Mouse (Mus musculus): ENCODE data around the gene Wfdc2. TPM values are rescaled to one million over a fixed set of nuclear protein-coding genes. Genes with fewer than 3 reads are reported as not detected.
"Not testable (repeated sequence)": the region's sequence is repeated elsewhere in the genome, so short reads cannot be mapped to it uniquely, and the experiment has no call there.

Wfdc2 gene
- polyA plus RNA-seq, 1 experiment = 0.76 TPM

DNA sequence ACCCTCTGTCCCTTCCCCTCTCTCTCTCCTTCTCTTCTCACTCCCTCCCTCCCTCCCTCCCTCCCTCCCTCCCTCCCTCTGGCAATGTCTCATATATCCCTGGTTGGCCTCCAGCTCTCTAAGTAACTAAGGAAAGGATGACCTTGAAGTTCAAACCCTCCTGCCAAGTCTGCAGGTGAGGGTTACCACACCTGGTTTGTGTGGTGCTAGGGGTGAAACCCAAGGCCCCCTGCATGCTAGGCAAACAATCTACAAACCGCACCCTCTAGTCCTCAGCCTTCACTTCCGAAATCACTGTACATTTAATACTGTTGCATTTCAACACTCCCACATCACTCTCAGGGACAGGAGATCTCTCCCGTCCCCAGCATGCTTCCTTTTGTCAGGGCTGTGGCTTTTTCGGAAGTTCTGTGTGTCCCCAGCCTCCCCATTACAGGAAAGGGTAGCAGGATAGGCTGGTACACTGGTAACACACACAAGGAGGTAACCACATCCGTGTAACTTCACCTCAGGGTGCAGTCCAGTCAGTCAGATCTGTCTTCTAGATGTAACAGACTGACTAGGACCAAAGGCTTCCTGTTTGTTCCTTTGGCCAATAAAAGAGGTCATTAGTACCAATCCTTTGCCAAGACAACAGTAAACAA is 17.6 kb upstream of the Wfdc2 start:
- DNase-seq (ENCODE audit: extremely low spot score in 1 of 2, low spot score in 1 of 2) = no peak

DNA sequence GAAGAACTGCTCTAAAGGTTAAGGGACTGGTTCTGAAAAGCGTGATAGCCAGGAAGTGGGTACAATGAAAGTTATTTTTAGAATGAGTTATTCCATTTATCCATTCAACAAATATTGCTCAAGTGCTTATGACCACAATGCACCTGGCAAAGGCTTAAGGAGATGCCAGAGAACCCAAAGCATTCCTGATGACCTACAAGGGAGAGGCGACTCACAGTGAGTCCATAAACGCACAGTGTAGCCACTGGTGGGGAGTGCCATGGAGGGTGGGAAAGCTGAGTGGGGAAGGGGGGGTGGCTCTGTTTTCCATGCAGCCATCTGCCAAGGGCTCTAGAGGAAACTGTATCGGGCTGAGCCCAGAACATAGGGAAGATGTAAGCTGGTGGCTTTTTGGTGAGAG is 12.9 kb upstream of the Wfdc2 start:
- no peak for DNase-seq (ENCODE audit: extremely low spot score in 1 of 2, low spot score in 1 of 2)

- DNase-seq (ENCODE audit: extremely low spot score in 1 of 2, low spot score in 1 of 2) = peak; percentile 22 to 51
Measured at GRCm38 (mm10) chr2:164549963-164550894, 12.0 kb upstream of the Wfdc2 start.

DNA sequence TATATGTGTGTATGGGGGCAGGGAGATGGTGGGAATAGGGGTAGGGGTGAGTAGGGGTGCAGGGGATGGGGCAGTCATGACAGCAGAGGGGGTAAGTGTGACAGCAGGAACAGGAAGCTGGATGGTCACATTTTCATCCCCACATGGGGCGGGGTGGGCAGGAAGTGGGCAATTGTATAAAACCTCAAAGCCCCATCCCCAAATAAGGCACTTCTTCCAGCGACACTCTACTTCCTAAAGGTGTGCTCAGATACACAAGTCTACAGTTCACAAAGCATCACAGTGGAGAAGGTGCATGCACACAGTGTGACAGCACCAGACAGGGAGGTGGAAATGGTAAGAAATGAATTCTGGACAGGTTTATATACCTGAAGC is 11.3 kb upstream of the Wfdc2 start:
- DNase-seq (ENCODE audit: extremely low spot score in 1 of 2, low spot score in 1 of 2) = no peak

DNA sequence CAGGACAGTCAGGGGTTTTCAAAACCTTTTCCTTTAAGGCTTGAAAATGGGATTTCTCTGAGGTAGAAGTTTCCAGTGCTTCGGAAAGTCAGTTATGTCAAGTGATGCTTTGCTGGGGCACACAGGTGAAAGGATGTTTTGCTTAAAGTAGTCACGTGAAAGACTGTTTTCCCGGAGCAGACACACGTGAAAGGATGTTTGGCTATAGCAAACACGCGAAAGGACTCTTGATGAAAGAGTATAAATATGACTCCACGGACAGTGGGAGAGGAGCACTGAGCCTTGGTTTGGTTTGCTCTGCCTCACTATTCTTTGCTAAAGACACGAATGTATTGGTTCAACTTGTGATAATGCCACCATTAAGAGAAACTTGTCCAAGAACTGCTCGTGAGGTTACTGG is 10.7 kb upstream of the Wfdc2 start:
- DNase-seq (ENCODE audit: extremely low spot score in 1 of 2, low spot score in 1 of 2) = no peak

DNA sequence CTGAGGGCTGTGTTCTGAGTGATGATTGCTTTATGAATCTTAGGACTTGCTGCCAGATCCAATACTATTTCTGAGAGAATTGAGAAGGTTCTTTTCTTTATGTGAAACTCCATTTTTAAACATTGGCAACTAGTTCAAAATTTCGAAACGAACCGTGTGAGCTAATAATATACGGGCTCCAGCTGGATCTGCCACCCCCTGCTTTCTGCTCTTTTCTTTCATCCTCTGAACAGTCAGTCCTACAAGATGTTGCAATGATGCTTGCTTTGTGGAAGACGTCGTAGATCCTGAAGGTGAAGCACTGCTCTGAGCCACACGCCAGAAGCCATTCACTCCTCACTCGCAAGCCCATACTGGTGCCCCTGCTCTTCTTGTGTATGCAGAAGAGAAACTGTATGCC is 3.8 kb upstream of the Wfdc2 start:
- DNase-seq (ENCODE audit: extremely low spot score in 1 of 2, low spot score in 1 of 2) = peak; percentile 60 to 67

- no peak for DNase-seq (ENCODE audit: extremely low spot score in 1 of 2, low spot score in 1 of 2)
Measured at GRCm38 (mm10) chr2:164558991-164559645, 3.1 kb upstream of the Wfdc2 start.

DNA sequence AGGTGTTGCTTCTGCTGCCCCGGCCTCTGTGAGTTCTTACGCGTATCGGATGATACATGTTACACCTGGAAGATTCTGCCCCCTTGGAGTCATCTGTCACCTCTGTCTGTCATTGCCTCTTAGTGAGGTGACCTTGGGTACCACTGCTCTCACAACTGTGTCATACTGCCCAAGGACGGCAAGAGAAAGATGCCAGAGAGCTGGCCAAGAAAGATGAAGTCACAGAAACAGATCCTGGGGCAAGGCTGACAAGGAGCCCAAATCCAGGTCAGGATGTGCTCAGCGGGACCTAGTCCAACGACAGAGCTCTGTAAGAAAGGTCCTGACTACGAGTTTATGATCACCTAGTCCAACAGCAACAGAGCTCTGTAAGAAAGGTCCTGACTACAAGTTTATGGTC is 2.1 kb upstream of the Wfdc2 start:
- no peak for DNase-seq (ENCODE audit: extremely low spot score in 1 of 2, low spot score in 1 of 2)

DNA sequence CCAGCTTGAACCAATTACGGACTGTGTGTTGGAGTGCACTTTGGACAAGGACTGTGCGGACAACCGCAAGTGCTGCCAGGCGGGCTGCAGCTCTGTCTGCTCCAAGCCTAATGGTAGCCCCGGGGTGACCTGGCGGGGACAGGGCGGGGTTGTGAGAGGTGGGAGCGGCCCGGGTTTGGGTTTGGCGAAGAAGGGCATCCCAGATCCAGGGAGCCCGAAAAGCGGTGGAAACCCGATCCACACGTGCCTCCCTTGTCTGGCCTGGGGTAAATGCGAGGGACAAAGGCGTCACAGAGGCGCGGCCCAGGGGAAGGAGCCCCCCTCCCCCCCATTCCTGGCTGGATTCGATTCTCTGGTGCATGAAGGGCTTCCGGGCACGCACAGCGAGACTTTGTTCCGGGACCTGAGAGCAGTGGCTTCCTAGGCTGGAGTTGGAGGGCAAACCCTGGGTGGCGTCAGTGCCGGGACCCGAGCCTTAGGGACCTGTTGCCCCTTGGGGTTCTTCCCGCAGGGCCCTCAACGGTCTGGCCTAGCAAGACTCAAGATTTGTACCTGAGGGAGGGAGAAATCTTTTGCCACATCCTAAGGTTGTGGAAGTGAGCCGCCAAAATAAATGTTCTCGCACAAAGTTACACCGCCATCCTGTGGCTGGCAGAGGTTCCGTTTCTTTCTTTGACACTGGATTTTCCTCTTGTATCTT is 1.3 kb downstream of the Wfdc2 start:
- peak in 1 of 2 experiments; percentile 57 for DNase-seq (ENCODE audit: extremely low spot score in 1 of 2, low spot score in 1 of 2)

- DNase-seq (ENCODE audit: extremely low spot score in 1 of 2, low spot score in 1 of 2) = no peak
Measured at GRCm38 (mm10) chr2:164564346-164564745, 2.1 kb downstream of the Wfdc2 start.

GRCm38 (mm10) chr2:164566997-164567396 is 4.8 kb downstream of the Wfdc2 start:
- DNase-seq (ENCODE audit: extremely low spot score in 1 of 2, low spot score in 1 of 2) = no peak

DNA sequence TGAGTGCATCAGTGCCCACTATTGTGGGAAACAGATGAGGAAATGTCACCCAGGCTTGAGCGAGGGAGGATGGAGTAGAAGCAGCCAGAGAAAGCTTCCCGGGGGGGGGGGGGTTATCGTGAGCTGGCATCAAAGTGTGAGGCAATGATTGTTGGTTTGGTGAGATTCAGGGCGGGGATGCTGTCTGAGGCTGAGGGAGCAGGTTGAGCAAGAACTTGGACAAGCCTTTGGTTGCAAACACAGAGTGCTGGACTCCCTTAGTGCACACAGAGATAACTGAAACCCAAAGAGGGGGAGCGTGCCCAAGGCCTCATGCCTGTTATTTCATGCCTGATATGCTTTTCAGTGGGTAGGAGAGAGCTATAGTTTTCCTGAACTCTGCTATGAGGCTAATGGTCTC is 5.2 kb downstream of the Wfdc2 start:
- DNase-seq (ENCODE audit: extremely low spot score in 1 of 2, low spot score in 1 of 2) = no peak

- not testable (repeated sequence) for DNase-seq (ENCODE audit: extremely low spot score in 1 of 2, low spot score in 1 of 2)
Measured at GRCm38 (mm10) chr2:164573359-164573758, 11.1 kb downstream of the Wfdc2 start, which contains the start of gene Spint3. Gene Spint3 (minus strand): TSS chr2:164573459.

DNA sequence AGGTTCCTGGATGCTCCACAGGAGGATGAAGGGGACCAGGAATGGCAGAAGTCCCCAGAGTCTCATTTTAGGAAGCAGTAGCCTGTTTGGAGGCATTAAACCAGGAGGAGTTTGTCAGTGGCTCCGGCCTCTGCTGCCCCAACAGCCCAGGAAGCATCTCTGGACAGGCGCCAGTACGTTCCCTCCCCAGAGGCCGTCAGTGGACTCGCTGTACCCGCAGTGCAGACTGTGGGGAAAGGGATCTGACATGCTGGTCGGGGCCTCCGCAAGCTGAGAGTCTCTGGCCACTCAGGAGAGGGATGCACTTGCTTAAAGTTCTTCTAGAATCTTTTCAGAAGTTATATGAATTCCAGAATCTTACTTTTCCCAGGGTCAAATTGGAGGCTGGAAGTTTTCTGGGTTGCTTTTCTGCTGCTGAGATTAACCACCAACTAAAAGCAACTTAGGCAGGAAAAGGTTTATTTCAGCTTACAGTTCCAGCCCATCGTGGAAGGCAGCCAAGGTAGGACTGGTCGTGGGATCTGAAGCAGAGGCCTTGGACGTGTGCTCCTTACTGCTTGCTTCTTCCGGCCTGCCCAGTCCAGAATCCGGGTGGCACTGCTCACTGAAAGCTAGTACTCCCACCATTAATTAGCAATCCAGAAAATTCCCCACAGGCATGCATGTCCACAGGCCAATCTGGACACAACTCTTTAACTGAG is 23.0 kb downstream of the Wfdc2 start, which contains the start of gene Wfdc6a:
Wfdc6a (minus strand) TSS at position 423 of the 701 bp plus-strand sequence.
- DNase-seq (ENCODE audit: extremely low spot score in 1 of 2, low spot score in 1 of 2) = not testable (repeated sequence)

DNA sequence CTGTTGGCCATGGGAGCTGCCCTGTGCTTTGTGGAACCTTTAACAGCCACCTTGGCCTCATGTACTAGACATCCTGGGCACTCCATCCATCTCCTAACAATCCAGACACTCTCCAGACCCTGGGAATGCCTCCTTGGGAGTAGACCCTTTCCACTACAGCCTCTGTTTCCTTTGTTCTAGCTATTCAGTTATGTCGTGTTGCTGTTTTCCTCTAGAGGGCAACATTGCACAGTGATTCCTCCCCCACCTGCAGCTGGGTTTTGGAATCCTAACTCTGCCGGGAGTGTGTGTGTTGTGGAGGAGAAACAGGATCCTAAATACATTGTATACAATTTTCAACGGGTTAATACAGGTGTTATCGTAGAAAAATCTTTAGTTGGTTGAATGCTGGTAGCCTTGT is 29.8 kb downstream of the Wfdc2 start:
- peak in 1 of 2 experiments; percentile 58 for DNase-seq (ENCODE audit: extremely low spot score in 1 of 2, low spot score in 1 of 2)

GRCm38 (mm10) chr2:164593494-164593893 is 31.3 kb downstream of the Wfdc2 start, which contains the start of gene Eppin:
Gene Eppin (minus strand): TSS chr2:164593594.
- no peak for DNase-seq (ENCODE audit: extremely low spot score in 1 of 2, low spot score in 1 of 2)

DNA sequence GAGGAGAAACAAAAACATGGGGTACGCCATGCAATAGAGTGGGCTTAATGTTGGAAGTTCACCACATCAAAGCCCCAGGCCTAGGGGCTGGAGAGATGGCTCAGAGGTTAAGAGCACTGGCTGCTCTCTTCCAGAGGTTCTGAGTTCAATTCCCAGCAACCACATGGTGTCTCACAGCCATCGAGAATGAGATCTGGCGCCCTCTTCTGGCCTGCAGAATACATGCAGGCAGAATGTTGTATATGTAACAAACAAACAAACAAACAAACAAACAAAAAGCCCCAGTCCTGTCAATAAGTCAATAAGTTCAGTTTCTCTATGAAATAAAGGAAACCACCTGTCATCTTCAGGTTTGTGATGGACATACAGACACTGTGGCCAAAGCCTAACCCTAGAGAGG is 38.0 kb downstream of the Wfdc2 start:
- no peak for DNase-seq (ENCODE audit: extremely low spot score in 1 of 2, low spot score in 1 of 2)

DNA sequence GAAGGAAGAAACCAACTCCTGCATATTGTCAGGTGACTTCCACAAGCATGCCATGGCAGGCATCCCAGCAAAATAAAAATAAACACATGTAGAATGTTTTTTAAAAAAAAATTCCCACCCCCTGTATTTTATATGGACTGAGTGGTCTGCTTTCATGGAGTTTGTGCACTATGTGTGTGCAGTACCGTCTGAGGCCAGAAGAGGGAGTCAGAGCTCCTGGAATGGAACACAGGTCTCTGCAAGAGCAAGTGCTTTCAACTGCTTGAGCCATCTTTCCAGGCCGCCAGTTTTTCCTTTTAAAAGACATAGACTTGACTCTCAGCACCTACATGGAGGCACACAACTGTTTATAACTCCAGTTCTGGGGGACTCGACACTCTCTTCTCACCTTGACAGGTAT is 41.3 kb downstream of the Wfdc2 start:
- DNase-seq (ENCODE audit: extremely low spot score in 1 of 2, low spot score in 1 of 2) = no peak

DNA sequence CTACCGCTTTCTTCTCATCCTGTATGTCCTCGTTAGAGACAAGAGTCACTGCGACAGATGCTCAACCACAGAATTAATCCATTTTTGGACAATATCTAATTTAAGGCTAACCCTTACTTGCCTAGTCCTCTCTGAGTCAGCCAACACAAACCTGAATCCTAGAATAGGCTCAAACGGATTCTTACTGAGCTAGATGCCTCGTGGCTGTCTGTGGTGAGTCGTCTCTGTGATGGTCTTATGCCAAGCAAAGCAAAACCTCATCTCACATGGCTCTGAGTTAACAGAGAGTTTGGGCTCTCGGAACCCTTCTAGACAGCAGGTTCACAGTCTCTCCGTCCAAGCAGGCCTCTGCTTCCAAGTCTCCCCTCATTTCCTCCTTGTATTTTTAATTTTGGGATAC is 42.2 kb downstream of the Wfdc2 start:
- DNase-seq (ENCODE audit: extremely low spot score in 1 of 2, low spot score in 1 of 2) = peak in 1 of 2 experiments; percentile 25

GRCm38 (mm10) chr2:164608781-164609180 is 46.6 kb downstream of the Wfdc2 start:
- DNase-seq (ENCODE audit: extremely low spot score in 1 of 2, low spot score in 1 of 2) = no peak
